Mouse (Mus musculus): ENCODE measurements around the gene Abcf2. TPM values are rescaled to one million over a fixed set of nuclear protein-coding genes. Genes with fewer than 3 reads are reported as not detected.

The Abcf2 gene
- polyA plus RNA-seq, 1 experiment = 143 TPM

DNA sequence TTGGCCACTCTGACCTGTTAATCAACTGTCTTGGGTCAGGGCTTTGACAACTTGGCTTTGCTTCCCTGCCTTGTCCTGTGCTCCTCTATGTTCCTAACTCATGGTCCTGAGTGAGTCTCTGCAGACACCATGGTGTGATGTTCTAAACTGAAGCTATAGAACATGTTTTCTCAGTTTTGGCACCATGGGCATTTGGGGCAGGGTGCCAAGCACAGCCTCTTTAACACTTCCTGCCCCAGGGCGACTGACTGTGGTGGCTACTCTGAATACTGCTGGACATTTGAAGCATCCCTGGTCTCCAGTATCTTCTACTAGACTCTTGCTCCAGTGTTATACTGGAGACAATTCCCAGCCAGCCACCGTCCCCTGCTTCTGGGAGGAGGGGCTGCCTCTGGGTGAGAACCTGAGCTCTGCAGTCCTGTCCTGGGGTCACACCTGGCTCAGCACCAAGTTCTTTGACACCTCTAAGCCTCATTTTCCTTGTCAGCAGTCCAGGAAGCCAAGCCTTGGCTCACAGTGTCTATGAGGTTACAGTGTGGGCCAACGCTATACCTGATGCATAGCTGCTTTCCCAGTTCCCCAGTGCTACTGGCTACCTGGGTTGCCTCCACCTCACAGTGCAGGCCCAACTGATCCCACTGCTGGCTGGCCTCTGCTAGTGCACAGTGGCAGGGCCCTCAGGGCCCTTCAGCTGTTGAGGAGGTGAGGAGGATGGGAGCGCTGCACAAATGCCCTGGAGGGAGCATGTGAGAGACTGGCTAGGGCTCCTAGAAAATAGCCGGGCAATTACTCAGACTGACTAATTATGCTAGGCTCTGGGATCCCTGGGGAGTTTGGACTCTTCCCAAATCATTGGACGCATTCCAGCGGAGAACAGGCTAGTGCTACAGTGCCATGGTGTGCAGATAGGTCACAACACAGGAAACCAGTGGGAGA is 34.4 kb upstream of the Abcf2 start:
- no peak overlapping the region for H3K4me3 ChIP-seq (ENCODE audit: insufficient read depth, poor library complexity, severe bottlenecking)
- no peak for TF ChIP-seq FOSL1 (IDR thresholded peaks at IDR 0.05; ENCODE audit: insufficient read depth, low read length, poor library complexity, severe bottlenecking)
- no peak for TF ChIP-seq CTCF (IDR thresholded peaks at IDR 0.05; ENCODE audit: control insufficient read depth, insufficient read depth, insufficient read length)
- no peak for TF ChIP-seq USF1 (IDR thresholded peaks at IDR 0.05; ENCODE audit: low read depth)
- TF ChIP-seq CEBPB (IDR thresholded peaks at IDR 0.05; ENCODE audit: low read depth) = no peak
- TF ChIP-seq MAX (IDR thresholded peaks at IDR 0.05) = no peak
- no peak for TF ChIP-seq MYOG (IDR thresholded peaks at IDR 0.05; ENCODE audit: control insufficient read depth, extremely low read depth, insufficient read length)
- TF ChIP-seq MYOD1 (IDR thresholded peaks at IDR 0.05; ENCODE audit: control insufficient read depth, insufficient read length, low read depth) = no peak
- H3ac ChIP-seq (ENCODE audit: control insufficient read depth, insufficient read length, low read depth) = no peak overlapping the region
- H3K36me3 ChIP-seq (ENCODE audit: control insufficient read depth, insufficient read depth) = no peaks in the 10 kb centered on the region
- H3K79me3 ChIP-seq (ENCODE audit: low read depth) = no peaks in the 10 kb centered on the region
- H3K79me2 ChIP-seq (ENCODE audit: control insufficient read depth, insufficient read depth) = no peaks in the 10 kb centered on the region
- no peaks in the 10 kb centered on the region for H3K27me3 ChIP-seq (ENCODE audit: control insufficient read depth, insufficient read depth, insufficient read length)

DNA sequence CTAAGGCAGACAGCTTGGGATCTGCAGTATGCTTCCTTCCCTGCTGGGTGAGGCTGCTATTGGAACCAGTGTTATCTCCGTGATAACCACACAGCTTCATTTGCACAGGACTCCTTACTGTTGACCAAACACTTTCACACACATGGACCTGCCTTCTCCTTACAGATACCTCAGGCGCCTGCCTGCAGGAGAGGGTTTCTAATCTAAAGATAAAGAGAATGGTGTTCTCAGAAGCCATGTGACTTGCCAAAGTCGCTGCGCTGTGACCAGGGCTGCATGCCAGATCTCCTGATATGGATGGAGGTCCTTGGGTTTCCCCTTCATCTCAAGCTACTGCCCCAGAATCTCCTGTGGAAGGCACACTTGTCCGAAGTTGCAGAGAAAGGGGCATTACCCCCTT is 32.1 kb upstream of the Abcf2 start:
- H3K4me3 ChIP-seq (ENCODE audit: insufficient read depth, poor library complexity, severe bottlenecking) = no peak overlapping the region
- H3K79me2 ChIP-seq (ENCODE audit: control insufficient read depth, insufficient read depth) = no peaks in the 10 kb centered on the region
- H3K36me3 ChIP-seq (ENCODE audit: control insufficient read depth, insufficient read depth) = no peaks in the 10 kb centered on the region
- no peaks in the 10 kb centered on the region for H3K27me3 ChIP-seq (ENCODE audit: control insufficient read depth, insufficient read depth, insufficient read length)
- H3ac ChIP-seq (ENCODE audit: control insufficient read depth, insufficient read length, low read depth) = no peak overlapping the region
- TF ChIP-seq MAX (IDR thresholded peaks at IDR 0.05) = no peak
- no peak for TF ChIP-seq MYOD1 (IDR thresholded peaks at IDR 0.05; ENCODE audit: control insufficient read depth, insufficient read length, low read depth)
- no peak for TF ChIP-seq CTCF (IDR thresholded peaks at IDR 0.05; ENCODE audit: control insufficient read depth, insufficient read depth, insufficient read length)
- no peak for TF ChIP-seq MYOG (IDR thresholded peaks at IDR 0.05; ENCODE audit: control insufficient read depth, extremely low read depth, insufficient read length)
- no peak for TF ChIP-seq CEBPB (IDR thresholded peaks at IDR 0.05; ENCODE audit: low read depth)
- TF ChIP-seq FOSL1 (IDR thresholded peaks at IDR 0.05; ENCODE audit: insufficient read depth, low read length, poor library complexity, severe bottlenecking) = no peak
- no peak for TF ChIP-seq USF1 (IDR thresholded peaks at IDR 0.05; ENCODE audit: low read depth)
- no peaks in the 10 kb centered on the region for H3K79me3 ChIP-seq (ENCODE audit: low read depth)

DNA sequence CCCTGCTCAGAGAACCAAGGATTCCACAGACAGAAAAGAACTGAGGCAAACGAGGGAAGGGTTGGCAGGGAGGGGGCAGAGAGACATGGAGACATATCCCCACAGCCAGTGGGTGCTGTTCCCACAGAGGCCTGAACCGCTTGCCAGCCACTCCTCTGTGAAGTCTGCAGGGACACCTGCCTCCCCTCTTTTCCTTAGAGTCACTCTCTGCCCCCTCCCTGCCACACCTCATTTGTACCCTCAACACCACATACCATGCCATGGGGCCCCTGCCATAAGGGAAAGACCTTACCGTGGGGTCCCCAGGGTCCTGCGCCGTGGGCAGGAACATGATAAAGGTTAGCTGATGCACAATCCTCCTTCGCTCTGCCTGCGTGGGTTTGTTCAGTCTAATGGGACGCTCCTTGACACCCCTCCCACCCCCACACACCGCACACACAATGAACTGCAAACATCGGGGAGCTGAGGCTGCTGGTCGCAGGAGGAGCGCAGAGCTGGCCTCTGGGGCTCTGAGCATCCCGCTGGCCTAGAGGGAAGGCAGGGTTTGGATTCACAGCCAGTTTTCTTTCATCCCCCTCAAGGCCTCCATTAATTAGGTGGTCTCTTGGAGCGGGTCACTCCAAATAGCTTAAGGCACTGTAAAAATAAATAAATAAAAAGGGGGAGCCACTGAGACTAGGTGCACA is 28.9 kb upstream of the Abcf2 start:
- Histone ChIP-seq H3ac (ENCODE audit: control insufficient read depth, insufficient read length, low read depth) (no peak overlapping the region), H3K36me3 (ENCODE audit: control insufficient read depth, insufficient read depth) (no peaks in the 10 kb centered on the region), H3K79me2 (ENCODE audit: control insufficient read depth, insufficient read depth) (no peaks in the 10 kb centered on the region), H3K4me3 (ENCODE audit: insufficient read depth, poor library complexity, severe bottlenecking) (no peak overlapping the region), H3K27me3 (ENCODE audit: control insufficient read depth, insufficient read depth, insufficient read length) (no peaks in the 10 kb centered on the region), H3K79me3 (ENCODE audit: low read depth) (no peaks in the 10 kb centered on the region)
- TF ChIP-seq FOSL1 (IDR thresholded peaks at IDR 0.05; ENCODE audit: insufficient read depth, low read length, poor library complexity, severe bottlenecking) (no peak), USF1 (IDR thresholded peaks at IDR 0.05; ENCODE audit: low read depth) (no peak), MAX (IDR thresholded peaks at IDR 0.05) (no peak), MYOG (IDR thresholded peaks at IDR 0.05; ENCODE audit: control insufficient read depth, extremely low read depth, insufficient read length) (no peak), CTCF (IDR thresholded peaks at IDR 0.05; ENCODE audit: control insufficient read depth, insufficient read depth, insufficient read length) (no peak), CEBPB (IDR thresholded peaks at IDR 0.05; ENCODE audit: low read depth) (no peak), MYOD1 (IDR thresholded peaks at IDR 0.05; ENCODE audit: control insufficient read depth, insufficient read length, low read depth) (no peak)

DNA sequence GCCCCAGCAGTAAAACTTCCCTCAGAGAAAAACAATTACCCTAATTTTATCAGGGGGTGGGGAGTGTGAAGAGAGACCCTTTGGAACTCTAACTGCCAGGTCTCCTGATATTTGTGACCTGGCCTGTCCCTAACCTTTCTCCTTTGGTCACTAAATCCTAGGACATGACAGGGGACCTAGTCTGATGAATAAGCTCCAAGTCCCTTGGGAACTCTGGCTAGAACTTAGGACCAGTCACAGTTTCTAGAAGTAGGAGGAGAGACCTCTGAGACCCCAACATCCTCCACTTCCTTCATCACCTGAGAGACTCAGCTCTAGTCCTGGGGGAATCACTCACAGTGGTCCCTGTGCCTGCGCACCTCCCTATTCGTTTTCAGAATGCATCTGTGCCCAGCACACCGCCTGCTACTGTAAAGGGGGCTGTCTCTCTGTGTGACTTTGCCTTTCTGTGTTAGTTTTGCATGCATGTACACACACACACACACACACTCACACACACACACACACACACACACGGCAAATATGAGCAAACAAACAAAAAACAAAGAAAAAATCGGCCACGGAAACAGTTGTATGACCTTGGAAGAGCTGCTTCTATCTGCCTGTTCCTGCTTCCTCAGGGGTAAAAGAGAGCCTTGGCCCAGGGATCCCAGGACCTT is 28.2 kb upstream of the Abcf2 start:
- TF ChIP-seq MYOG (IDR thresholded peaks at IDR 0.05; ENCODE audit: control insufficient read depth, extremely low read depth, insufficient read length) (no peak), USF1 (IDR thresholded peaks at IDR 0.05; ENCODE audit: low read depth) (no peak), CTCF (IDR thresholded peaks at IDR 0.05; ENCODE audit: control insufficient read depth, insufficient read depth, insufficient read length) (no peak), FOSL1 (IDR thresholded peaks at IDR 0.05; ENCODE audit: insufficient read depth, low read length, poor library complexity, severe bottlenecking) (no peak), MYOD1 (IDR thresholded peaks at IDR 0.05; ENCODE audit: control insufficient read depth, insufficient read length, low read depth) (no peak), CEBPB (IDR thresholded peaks at IDR 0.05; ENCODE audit: low read depth) (no peak), MAX (IDR thresholded peaks at IDR 0.05) (no peak)
- peak overlapping the region; percentile 58 for H3ac ChIP-seq (ENCODE audit: control insufficient read depth, insufficient read length, low read depth)
- no peaks in the 10 kb centered on the region for H3K27me3 ChIP-seq (ENCODE audit: control insufficient read depth, insufficient read depth, insufficient read length)
- H3K36me3 ChIP-seq (ENCODE audit: control insufficient read depth, insufficient read depth) = no peaks in the 10 kb centered on the region
- H3K79me2 ChIP-seq (ENCODE audit: control insufficient read depth, insufficient read depth) = no peaks in the 10 kb centered on the region
- peaks cover 2% of the 10 kb centered on the region for H3K79me3 ChIP-seq (ENCODE audit: low read depth)
- H3K4me3 ChIP-seq (ENCODE audit: insufficient read depth, poor library complexity, severe bottlenecking) = peak overlapping the region; percentile 28

DNA sequence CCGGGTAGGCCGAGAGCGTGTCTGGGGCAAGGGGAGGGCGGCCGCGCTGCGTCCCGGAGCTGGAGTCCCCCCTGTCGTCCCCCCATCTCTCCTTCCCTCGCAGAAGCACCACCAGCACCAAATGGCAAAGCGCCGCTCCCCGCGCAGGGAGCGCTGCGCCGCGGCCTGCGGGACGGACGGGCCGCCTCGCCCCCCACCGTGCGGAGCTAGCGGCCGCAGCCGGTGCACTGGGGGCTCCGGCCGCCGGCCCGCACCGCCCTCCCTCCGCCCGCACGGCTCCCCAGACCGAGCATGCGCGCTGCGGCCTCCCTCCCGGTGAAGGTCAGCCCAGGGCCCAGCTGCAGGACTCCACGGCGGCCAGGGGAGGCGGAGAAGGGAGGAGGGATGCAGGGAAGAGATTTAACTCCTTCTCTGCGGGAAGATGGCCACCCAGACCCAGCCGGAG is 27.4 kb upstream of the Abcf2 start:
- TF ChIP-seq MAX (IDR thresholded peaks at IDR 0.05) (peak; percentile 28), CTCF (IDR thresholded peaks at IDR 0.05; ENCODE audit: control insufficient read depth, insufficient read depth, insufficient read length) (no peak)
- no peaks in the 10 kb centered on the region for H3K27me3 ChIP-seq (ENCODE audit: control insufficient read depth, insufficient read depth, insufficient read length)
- peak overlapping the region; percentile 72 for H3ac ChIP-seq (ENCODE audit: control insufficient read depth, insufficient read length, low read depth)
- no peaks in the 10 kb centered on the region for H3K79me2 ChIP-seq (ENCODE audit: control insufficient read depth, insufficient read depth)
- peak overlapping the region; percentile 28 for H3K4me3 ChIP-seq (ENCODE audit: insufficient read depth, poor library complexity, severe bottlenecking)
- H3K79me3 ChIP-seq (ENCODE audit: low read depth) = peaks cover 2% of the 10 kb centered on the region
- no peaks in the 10 kb centered on the region for H3K36me3 ChIP-seq (ENCODE audit: control insufficient read depth, insufficient read depth)

Measured in C2C12 (cell line).